ENCODE assay signal across 24 mouse cellular contexts in genomic region chr16:91083002-91083646, GRCm38 (mm10). TPM values are rescaled to one million over a fixed set of nuclear protein-coding genes. Genes with fewer than 3 reads are reported as not detected.
DNase-seq lines count a peak whose midpoint lies in the region; ATAC-seq lines count a peak whose summit lies in the region.
"Had no signal": no experiment of that assay in that cellular context is flagged by ENCODE, and none has a peak within 500 bp of the region (broad histone marks: within the 10 kb centered on the region; RNA-seq: fewer than 3 reads in every experiment).

No protein-coding gene starts in this region.

- no peak overlapping the region for H3K4me3 ChIP-seq in liver, embryonic 12.5 days
- H3K4me3 ChIP-seq in liver, embryonic 11.5 days (ENCODE audit: low read depth, low read length): no peak overlapping the region
- H3K4me3 ChIP-seq: embryonic facial prominence, embryonic 13.5 days; forebrain, embryonic 12.5 days; heart, adult 2 months; heart, embryonic 15.5 days; hindbrain, embryonic 13.5 days had no signal

- H3K9ac ChIP-seq in liver, embryonic 12.5 days: no peak overlapping the region
- H3K9ac ChIP-seq in liver, embryonic 11.5 days (ENCODE audit: low read depth, low read length): no peak overlapping the region
- H3K9ac ChIP-seq: embryonic facial prominence, embryonic 13.5 days; forebrain, embryonic 12.5 days; heart, embryonic 15.5 days; hindbrain, embryonic 13.5 days had no signal

- peaks cover 11% of the 10 kb centered on the region for H3K9me3 ChIP-seq in liver, embryonic 12.5 days (replicated peaks)
- H3K9me3 ChIP-seq in liver, embryonic 11.5 days (ENCODE audit: control insufficient read depth, low read length): no peaks in the 10 kb centered on the region
- H3K9me3 ChIP-seq: embryonic facial prominence, embryonic 13.5 days had no signal

- H3K4me1 ChIP-seq in liver, embryonic 12.5 days: peaks cover 58% of the 10 kb centered on the region
- peaks cover 16% of the 10 kb centered on the region for H3K4me1 ChIP-seq in liver, embryonic 11.5 days (replicated peaks; ENCODE audit: control insufficient read depth, insufficient read depth, low read length)
- H3K4me1 ChIP-seq: forebrain, embryonic 12.5 days; heart, embryonic 15.5 days had no signal

- H3K27me3 ChIP-seq in liver, embryonic 12.5 days (replicated peaks): no peaks in the 10 kb centered on the region
- H3K27me3 ChIP-seq in liver, embryonic 11.5 days (replicated peaks; ENCODE audit: control insufficient read depth, insufficient read depth, low read length): no peaks in the 10 kb centered on the region

- DNase-seq in cerebellum, adult 11-12 months: peak; percentile 22
- no peak for DNase-seq in cerebellum, postnatal 36 days
- DNase-seq in liver, embryonic 11.5 days (ENCODE audit: low spot score): no peak
- DNase-seq in layer of hippocampus, postnatal 36 days: peak; percentile 25 to 37
- DNase-seq in kidney, postnatal 14 days: no peak
- DNase-seq in adrenal gland, adult 8-10 months: no peak
- DNase-seq: adrenal gland, postnatal 25 days; B cell, adult 2 months; cerebellum, adult 8-10 months; cerebellum, postnatal 25 days; gastrocnemius, postnatal 14 days; heart, adult 2 months; heart, postnatal 14 days had no signal

- no peak for ATAC-seq in liver, embryonic 12.5 days
- no peak for ATAC-seq in liver, embryonic 11.5 days (replicated peaks; ENCODE audit: low FRiP score)
- ATAC-seq: activated CD4-positive, CD25-positive, alpha-beta regulatory T cell, adult 4 months; CD4-positive, CD25-positive, alpha-beta regulatory T cell, adult 4 months; forebrain, embryonic 16.5 days; Patski had no signal

- H3K4me2 ChIP-seq in liver, embryonic 12.5 days: no peak overlapping the region
- no peak overlapping the region for H3K4me2 ChIP-seq in liver, embryonic 11.5 days
- H3K4me2 ChIP-seq: embryonic facial prominence, embryonic 13.5 days; forebrain, embryonic 12.5 days; heart, embryonic 11.5 days; heart, embryonic 15.5 days; hindbrain, embryonic 13.5 days had no signal

- 60% methylated on average over 4 of the region's 4 CpGs for WGBS in liver, embryonic 12.5 days (ENCODE audit: insufficient replicate concordance)
- 67% methylated on average over 4 of the region's 4 CpGs for WGBS in liver, embryonic 11.5 days

- H3K36me3 ChIP-seq in liver, embryonic 12.5 days: no peaks in the 10 kb centered on the region
- H3K36me3 ChIP-seq in liver, embryonic 11.5 days (ENCODE audit: control insufficient read depth, insufficient read depth, low read length): no peaks in the 10 kb centered on the region
- H3K36me3 ChIP-seq: embryonic facial prominence, embryonic 13.5 days; forebrain, embryonic 12.5 days; G1E; heart, embryonic 15.5 days; hindbrain, embryonic 13.5 days had no signal

- H3K27ac ChIP-seq in liver, embryonic 12.5 days: peak overlapping the region; percentile 66
- no peak overlapping the region for H3K27ac ChIP-seq in liver, embryonic 11.5 days (ENCODE audit: low read depth, low read length)
- H3K27ac ChIP-seq: embryonic facial prominence, embryonic 13.5 days; forebrain, embryonic 12.5 days; heart, adult 2 months; heart, embryonic 15.5 days; hindbrain, embryonic 13.5 days had no signal

RNA-seq across cellular contexts. Expression of gene 4932438H23Rik, which starts 11.8 kb away (rescaled TPM):
- polyA plus RNA-seq in liver, embryonic 12.5 days (2016; fragmentation: Nextera tagmentation; extraction: Ambion mirVana): not detected in 2 replicates
- not detected in 2 replicates for polyA plus RNA-seq in liver, embryonic 11.5 days (2014; fragmentation: Nextera tagmentation; extraction: Ambion mirVana)
- 1 to 10 TPM; 1.2 to 1.4 TPM for total RNA-seq in layer of hippocampus, postnatal 36 days (2021)
- total RNA-seq in adrenal gland, adult 8-10 months (2022): under 1 TPM in 2 of 4 experiments, not detected in 2; 0.17 to 0.32 TPM
- total RNA-seq: adrenal gland, postnatal 25 days had no signal
- polyA plus RNA-seq: embryonic facial prominence, embryonic 13.5 days; Patski had no signal

RNA-seq across cellular contexts. Expression of gene Paxbp1, which starts 38.8 kb away (rescaled TPM):
- polyA plus RNA-seq in liver, embryonic 12.5 days (2016; fragmentation: Nextera tagmentation; extraction: Ambion mirVana): 32.8 and 33.8 TPM in 2 replicates
- 54.1 and 61.1 TPM in 2 replicates for polyA plus RNA-seq in liver, embryonic 11.5 days (2014; fragmentation: Nextera tagmentation; extraction: Ambion mirVana)
- total RNA-seq in layer of hippocampus, postnatal 36 days (2021): 10 to 100 TPM; 68.1 to 77.8 TPM
- total RNA-seq in adrenal gland, adult 8-10 months (2022): 10 to 100 TPM; 45.8 to 77.8 (median 53.7) TPM

Comparison
In these comparisons a context has a peak if more than half of its experiments do, and no peak if none do; other contexts are left out.
1. DNase-seq: peak in cerebellum, adult 11-12 months (single experiment) and layer of hippocampus, postnatal 36 days (2 of 2); none in cerebellum, postnatal 36 days (0 of 2), liver, embryonic 11.5 days (single experiment), kidney, postnatal 14 days (single experiment) and adrenal gland, adult 8-10 months (single experiment).